Comparison of ENCODE assay signal across 17 mouse cellular contexts in the genomic region with DNA sequence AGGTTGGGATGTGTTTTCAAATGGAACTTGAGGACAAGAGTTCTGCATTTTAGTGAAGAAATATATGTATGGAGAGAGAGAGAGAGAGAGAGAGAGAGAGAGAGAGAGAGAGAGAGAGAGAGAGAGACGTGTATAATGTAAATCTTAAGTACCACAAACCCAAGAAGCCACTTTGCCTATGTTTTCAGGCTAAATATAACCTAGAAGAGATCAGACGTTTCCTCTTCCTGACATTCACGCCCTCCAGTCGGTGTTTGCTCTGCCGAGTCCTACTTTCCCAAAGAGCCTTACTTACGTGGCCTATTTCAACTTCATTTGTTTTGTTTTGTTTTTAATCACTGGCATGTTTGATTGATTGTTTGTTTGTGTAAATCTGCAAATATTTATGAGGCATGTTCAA. TPM values are rescaled to one million over a fixed set of nuclear protein-coding genes. Genes with fewer than 3 reads are reported as not detected.
DNase-seq lines count a peak whose midpoint lies in the region; ATAC-seq and TF ChIP-seq lines count a peak whose summit lies in the region.
"Had no signal": no experiment of that assay in that cellular context is flagged by ENCODE, and none has a peak within 500 bp of the region (broad histone marks: within the 10 kb centered on the region; RNA-seq: fewer than 3 reads in every experiment).

No protein-coding gene starts in this region.

- DNase-seq in kidney, postnatal 4 days: no peak
- no peak for DNase-seq in CH12.LX (ENCODE audit: extremely low read depth)
- DNase-seq in frontal cortex, adult 2 months (ENCODE audit: extremely low spot score in 1 of 2, low spot score in 1 of 2): no peak
- DNase-seq in spleen, postnatal 14 days (ENCODE audit: low spot score in 2 of 2): no peak
- DNase-seq: embryo, embryonic 11 days; thymus, postnatal 14 days had no signal

- no peaks in the 10 kb centered on the region for H3K36me3 ChIP-seq in kidney, embryonic 14.5 days (ENCODE audit: control insufficient read depth, insufficient read depth, low read length)
- peaks cover 0 to 7% of the 10 kb centered on the region in 2 experiments for H3K36me3 ChIP-seq in CH12.LX (replicated peaks in 1 of 2; ENCODE audit: control insufficient read depth in 1 of 2, insufficient read depth in 1 of 2, low read length in 1 of 2)
- H3K36me3 ChIP-seq in liver, embryonic 16.5 days (ENCODE audit: control insufficient read depth, insufficient read depth): no peaks in the 10 kb centered on the region
- H3K36me3 ChIP-seq: embryonic facial prominence, embryonic 15.5 days; forebrain, embryonic 15.5 days; heart, embryonic 15.5 days; intestine, embryonic 15.5 days; neural tube, embryonic 12.5 days had no signal

- no peak for TF ChIP-seq RAD21 in CH12.LX (IDR thresholded peaks at IDR 0.05; ENCODE audit: low read depth, low read length)

- H3K4me2 ChIP-seq in kidney, embryonic 14.5 days (replicated peaks; ENCODE audit: low read depth, low read length): no peak overlapping the region
- peak overlapping the region; percentile 78 for H3K4me2 ChIP-seq in CH12.LX (ENCODE audit: insufficient read depth, low read depth, poor library complexity, severe bottlenecking)
- H3K4me2 ChIP-seq in liver, embryonic 16.5 days (ENCODE audit: low read depth, low read length): peak overlapping the region; percentile 48
- H3K4me2 ChIP-seq: embryonic facial prominence, embryonic 15.5 days; forebrain, embryonic 15.5 days; heart, embryonic 15.5 days; hindbrain, embryonic 14.5 days; intestine, embryonic 15.5 days; neural tube, embryonic 12.5 days had no signal

- TF ChIP-seq POLR2A in CH12.LX (IDR thresholded peaks at IDR 0.05; ENCODE audit: low read depth, low read length): no peak
- TF ChIP-seq POLR2A in bone marrow macrophage, adult 2 months (IDR thresholded peaks at IDR 0.05; ENCODE audit: borderline replicate concordance, low read depth, low read length): no peak

- H3K4me3 ChIP-seq in kidney, embryonic 14.5 days (ENCODE audit: low read length): no peak overlapping the region
- no peak overlapping the region for H3K4me3 ChIP-seq in CH12.LX (replicated peaks in 1 of 3; ENCODE audit: low read depth in 2 of 3, low read length in 2 of 3, poor library complexity in 1 of 3)
- peak overlapping the region; percentile 9; the same call in 1 of the 2 replicates for H3K4me3 ChIP-seq in bone marrow macrophage, adult 2 months (ENCODE audit: insufficient read depth, low read length)
- no peak overlapping the region for H3K4me3 ChIP-seq in liver, embryonic 16.5 days (ENCODE audit: low read depth, low read length)
- H3K4me3 ChIP-seq: embryonic facial prominence, embryonic 15.5 days; forebrain, embryonic 15.5 days; heart, embryonic 15.5 days; intestine, embryonic 15.5 days; neural tube, embryonic 12.5 days had no signal

- 0 out of 2 replicates have a peak, but pooled peaks cover 5% of the 10 kb centered on the region for H3K4me1 ChIP-seq in kidney, embryonic 14.5 days (ENCODE audit: control insufficient read depth, insufficient read depth, low read length)
- peaks cover 25 to 90% of the 10 kb centered on the region in 2 experiments for H3K4me1 ChIP-seq in CH12.LX (ENCODE audit: control insufficient read depth in 1 of 2, insufficient read depth in 2 of 2)
- H3K4me1 ChIP-seq in bone marrow macrophage, adult 2 months (ENCODE audit: control insufficient read depth, insufficient read depth, low read length): peaks cover 38% of the 10 kb centered on the region
- H3K4me1 ChIP-seq in liver, embryonic 16.5 days (ENCODE audit: control insufficient read depth, low read depth, low read length): peaks cover 73% of the 10 kb centered on the region
- H3K4me1 ChIP-seq: forebrain, embryonic 15.5 days; neural tube, embryonic 12.5 days had no signal

- TF ChIP-seq EP300 in CH12.LX (IDR thresholded peaks at IDR 0.05; ENCODE audit: low read length): no peak

- H3K9me3 ChIP-seq in kidney, embryonic 14.5 days (ENCODE audit: control insufficient read depth, low read length): no peaks in the 10 kb centered on the region
- H3K9me3 ChIP-seq in CH12.LX (replicated peaks; ENCODE audit: low read length): no peaks in the 10 kb centered on the region
- no peaks in the 10 kb centered on the region for H3K9me3 ChIP-seq in liver, embryonic 16.5 days (replicated peaks; ENCODE audit: control insufficient read depth, low read length)
- H3K9me3 ChIP-seq: embryonic facial prominence, embryonic 15.5 days; forebrain, embryonic 15.5 days; heart, embryonic 15.5 days; intestine, embryonic 15.5 days; neural tube, embryonic 12.5 days had no signal

- H3K27me3 ChIP-seq in kidney, embryonic 14.5 days (ENCODE audit: control insufficient read depth, insufficient read depth, low read length): no peaks in the 10 kb centered on the region
- H3K27me3 ChIP-seq in CH12.LX (replicated peaks): no peaks in the 10 kb centered on the region
- no peaks in the 10 kb centered on the region for H3K27me3 ChIP-seq in liver, embryonic 16.5 days (ENCODE audit: control insufficient read depth, insufficient read depth, low read depth, low read length)
- H3K27me3 ChIP-seq: embryonic facial prominence, embryonic 15.5 days; forebrain, embryonic 15.5 days; heart, embryonic 15.5 days; intestine, embryonic 15.5 days; neural tube, embryonic 12.5 days had no signal

- dilution Hi-C loops in CH12.LX (cut with MboI; ENCODE audit: extremely low pct_ligation_motif_present, extremely low pct_unique_long_range_greater_than_20kb, low sequenced_read_pairs): no loop called here

- 0 out of 2 replicates have a peak, but pooled peaks have one; percentile 2 for ATAC-seq in kidney, embryonic 14.5 days (ENCODE audit: low FRiP score, low TSS enrichment)
- no peak for ATAC-seq in liver, embryonic 16.5 days (ENCODE audit: low read depth)
- ATAC-seq: CD4-positive, CD25-positive, alpha-beta regulatory T cell, adult 4 months; forebrain, embryonic 15.5 days had no signal

- WGBS in kidney, embryonic 14.5 days: 20% methylated on average over 6 of the region's 6 CpGs
- WGBS in liver, embryonic 16.5 days (ENCODE audit: insufficient replicate concordance): 8% methylated on average over 6 of the region's 6 CpGs

- H3K9ac ChIP-seq in kidney, embryonic 14.5 days (ENCODE audit: low read depth, low read length): no peak overlapping the region
- peak overlapping the region; percentile 51 for H3K9ac ChIP-seq in CH12.LX (ENCODE audit: insufficient read depth, low read depth)
- H3K9ac ChIP-seq in liver, embryonic 16.5 days (ENCODE audit: low read depth, low read length): peak overlapping the region; percentile 50
- H3K9ac ChIP-seq: embryonic facial prominence, embryonic 15.5 days; forebrain, embryonic 15.5 days; heart, embryonic 15.5 days; hindbrain, embryonic 14.5 days; intestine, embryonic 15.5 days; neural tube, embryonic 12.5 days had no signal

- in situ Hi-C loops in CH12.LX (cut with MboI; ENCODE audit: low pct_ligation_motif_present, low pct_unique_long_range_greater_than_20kb, low sequenced_read_pairs): no loop called here

- no peak overlapping the region for H3K27ac ChIP-seq in kidney, embryonic 14.5 days (ENCODE audit: low read depth, low read length)
- peak overlapping the region; percentile 92 for H3K27ac ChIP-seq in CH12.LX (ENCODE audit: insufficient read depth, low read depth)
- H3K27ac ChIP-seq in bone marrow macrophage, adult 2 months (ENCODE audit: insufficient read depth, low read depth, low read length): peak overlapping the region; percentile 64; the same call in 1 of the 2 replicates
- H3K27ac ChIP-seq in liver, embryonic 16.5 days (ENCODE audit: low read length): peak overlapping the region; percentile 86
- H3K27ac ChIP-seq: embryonic facial prominence, embryonic 15.5 days; forebrain, embryonic 15.5 days; heart, embryonic 15.5 days; hindbrain, embryonic 14.5 days; intestine, embryonic 15.5 days; kidney, postnatal 0 days; neural tube, embryonic 12.5 days had no signal

- peaks cover 72% of the 10 kb centered on the region for H3K79me2 ChIP-seq in CH12.LX (replicated peaks; ENCODE audit: control insufficient read depth, extremely low read depth, insufficient read depth, poor library complexity, severe bottlenecking)

- no peak for TF ChIP-seq CTCF in CH12.LX (conservative IDR thresholded peaks at IDR 0.05 in 1 of 2, IDR thresholded peaks at IDR 0.05 in 1 of 2; ENCODE audit: low read depth in 2 of 2, low read length in 2 of 2)
- TF ChIP-seq CTCF in bone marrow macrophage, adult 2 months (IDR thresholded peaks at IDR 0.05; ENCODE audit: low read depth, low read length): no peak

TF ChIP-seq in CH12.LX, 34 proteins besides CTCF, POLR2A, EP300 and RAD21:
- TF ChIP-seq JUN (IDR thresholded peaks at IDR 0.05; ENCODE audit: insufficient read depth, low read depth, low read length) (no peak), JUND (conservative IDR thresholded peaks at IDR 0.05; ENCODE audit: low read depth, low read length) (no peak; the same call in 1 of the 2 replicates), ETS1 (conservative IDR thresholded peaks at IDR 0.05; ENCODE audit: low read depth, low read length) (peak; percentile 39; the same call in 1 of the 2 replicates), ELF1 (IDR thresholded peaks at IDR 0.05; ENCODE audit: low read depth, low read length) (no peak), MEF2A (IDR thresholded peaks at IDR 0.05; ENCODE audit: borderline replicate concordance, low read depth, low read length) (peak; percentile 92)
TF ChIP-seq in CH12.LX: peak in this region for 2.

RNA-seq across cellular contexts. Expression of gene Ell2, which starts 32.0 kb away (rescaled TPM):
- polyA plus RNA-seq in kidney, embryonic 14.5 days (2014; fragmentation: Nextera tagmentation; extraction: Ambion mirVana): 2.9 and 3.9 TPM in 2 replicates
- 44.4 and 63.4 TPM in 2 replicates for total RNA-seq in CH12.LX (2012; rRNA removed)
- total RNA-seq in CH12.LX (2014; rRNA removed): 50.9 and 51.3 TPM in 2 replicates
- 114 and 123 TPM in 2 replicates for polyA plus RNA-seq in CH12.LX (2012; ENCODE audit: insufficient read length, low read depth)
- polyA plus RNA-seq in bone marrow macrophage, adult 2 months (2012; ENCODE audit: insufficient read depth, insufficient read length, missing spikeins): 34.7 and 37.3 TPM in 2 replicates
- 30.3 and 31.2 TPM in 2 replicates for polyA plus RNA-seq in liver, embryonic 16.5 days (2015; fragmentation: Nextera tagmentation; extraction: Ambion mirVana)
- 14.6 and 16.4 TPM in 2 replicates for polyA plus RNA-seq in frontal cortex, adult 2 months (2012; rRNA removed)
